Mouse (Mus musculus): ENCODE results near the gene Tmem255b. TPM values are rescaled to one million over a fixed set of nuclear protein-coding genes. Genes with fewer than 3 reads are reported as not detected.
A peak's percentile ranks its signal among the peaks of the same experiment; 100 is the strongest.

The Tmem255b gene
- polyA plus RNA-seq, 1 experiment from 2014 or later: not detected

DNA sequence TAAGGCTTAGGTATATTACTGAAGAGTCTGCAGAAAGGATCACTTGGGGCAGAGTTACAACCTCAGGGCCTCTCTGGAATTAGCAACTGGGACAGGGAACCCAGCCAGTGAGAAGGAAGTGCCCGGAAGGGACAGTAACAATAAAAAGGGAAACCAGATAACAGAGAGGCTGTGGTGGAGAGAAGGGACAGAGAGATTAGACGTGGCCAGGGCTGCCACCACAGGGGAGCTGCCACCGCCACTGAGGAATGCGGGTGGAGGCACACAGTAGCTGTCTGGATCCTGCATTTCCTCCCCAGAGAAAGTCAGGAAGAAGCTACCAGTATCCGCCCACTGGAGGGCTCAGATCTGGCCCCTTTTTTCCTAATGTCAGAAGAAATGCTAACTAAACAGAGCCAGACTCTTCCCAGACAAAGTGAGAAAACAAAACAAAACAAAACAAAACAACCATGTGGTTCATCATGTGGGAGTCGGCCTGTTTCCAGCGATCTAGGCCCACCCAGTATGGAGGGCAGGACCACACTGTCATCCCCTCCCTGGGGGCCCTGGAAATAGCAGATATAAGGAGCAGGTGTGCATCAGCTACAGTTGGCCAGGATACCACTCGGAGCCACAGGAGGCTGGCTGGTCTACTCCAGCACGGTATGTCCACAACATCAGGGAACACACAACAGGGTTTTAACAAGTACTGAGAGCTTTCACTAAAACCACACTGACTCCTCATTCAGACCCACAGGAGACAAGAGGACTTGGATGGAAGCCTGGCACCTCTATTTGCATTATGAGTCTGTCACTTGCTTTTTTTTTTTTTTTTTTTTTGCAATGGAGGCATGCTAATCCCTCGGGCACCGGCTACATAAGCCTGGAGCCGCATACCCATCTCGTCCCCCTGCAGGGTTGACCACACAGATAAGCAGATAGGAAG is 55.3 kb downstream of the Tmem255b start:
- 0 out of 2 replicates have a peak, but pooled peaks cover 2% of the 10 kb centered on the region for H3K4me1 ChIP-seq (replicated peaks; ENCODE audit: control insufficient read depth, insufficient read depth, low read length)
- no peak overlapping the region for H3K4me2 ChIP-seq (ENCODE audit: low read depth, low read length, severe bottlenecking)
- H3K9ac ChIP-seq (ENCODE audit: low read length): no peak overlapping the region
- H3K4me3 ChIP-seq (ENCODE audit: low read depth, low read length): no peak overlapping the region
- H3K27ac ChIP-seq (ENCODE audit: low read depth, low read length): no peak overlapping the region
- no peaks in the 10 kb centered on the region for H3K9me3 ChIP-seq (ENCODE audit: control insufficient read depth, low read length)
- 47% methylated on average over 13 of the region's 13 CpGs for WGBS
- ATAC-seq (replicated peaks; ENCODE audit: low FRiP score) (no peak), DNase-seq (ENCODE audit: low spot score) (no peak)
- peaks cover 18% of the 10 kb centered on the region for H3K27me3 ChIP-seq (ENCODE audit: control insufficient read depth, insufficient read depth, low read length)
- no peaks in the 10 kb centered on the region for H3K36me3 ChIP-seq (ENCODE audit: control insufficient read depth, insufficient read depth, low read length)

DNA sequence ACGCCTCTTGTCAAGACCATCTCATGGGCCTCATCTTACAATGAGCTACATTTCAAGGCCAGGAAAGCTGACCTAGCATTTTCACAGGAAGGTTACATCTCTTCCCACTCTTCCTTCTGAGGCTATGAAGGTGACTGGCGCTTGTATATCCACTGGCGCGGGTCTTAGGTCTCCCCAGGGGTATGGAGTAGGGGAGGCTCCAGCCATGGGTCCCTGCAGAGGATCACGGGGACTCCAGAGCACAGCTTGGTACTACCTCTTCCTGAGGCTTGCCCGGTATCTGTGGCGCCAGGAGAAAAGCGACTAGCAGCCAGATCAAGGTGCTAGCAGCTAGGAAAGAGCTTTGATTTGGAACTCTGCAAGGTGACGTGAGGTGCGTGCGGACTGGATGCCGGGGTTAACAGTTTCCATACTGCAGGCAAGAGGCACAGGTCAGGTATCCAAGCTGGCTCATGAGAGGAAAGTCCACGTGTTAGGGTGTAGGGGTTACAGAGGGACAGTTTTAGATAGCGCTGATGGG is 56.6 kb downstream of the Tmem255b start:
- no peak overlapping the region for H3K27ac ChIP-seq (ENCODE audit: low read depth, low read length)
- H3K4me2 ChIP-seq (ENCODE audit: low read depth, low read length, severe bottlenecking): no peak overlapping the region
- H3K36me3 ChIP-seq (ENCODE audit: control insufficient read depth, insufficient read depth, low read length): no peaks in the 10 kb centered on the region
- no peak for ATAC-seq (replicated peaks; ENCODE audit: low FRiP score)
- no peak overlapping the region for H3K4me3 ChIP-seq (ENCODE audit: low read depth, low read length)
- H3K9me3 ChIP-seq (ENCODE audit: control insufficient read depth, low read length): no peaks in the 10 kb centered on the region
- H3K9ac ChIP-seq (ENCODE audit: low read length): no peak overlapping the region
- peaks cover 18% of the 10 kb centered on the region for H3K27me3 ChIP-seq (ENCODE audit: control insufficient read depth, insufficient read depth, low read length)
- WGBS: 82% methylated on average over 14 of the region's 14 CpGs
- no peak for DNase-seq (ENCODE audit: low spot score)
- H3K4me1 ChIP-seq (replicated peaks; ENCODE audit: control insufficient read depth, insufficient read depth, low read length): 0 out of 2 replicates have a peak, but pooled peaks cover 2% of the 10 kb centered on the region

DNA sequence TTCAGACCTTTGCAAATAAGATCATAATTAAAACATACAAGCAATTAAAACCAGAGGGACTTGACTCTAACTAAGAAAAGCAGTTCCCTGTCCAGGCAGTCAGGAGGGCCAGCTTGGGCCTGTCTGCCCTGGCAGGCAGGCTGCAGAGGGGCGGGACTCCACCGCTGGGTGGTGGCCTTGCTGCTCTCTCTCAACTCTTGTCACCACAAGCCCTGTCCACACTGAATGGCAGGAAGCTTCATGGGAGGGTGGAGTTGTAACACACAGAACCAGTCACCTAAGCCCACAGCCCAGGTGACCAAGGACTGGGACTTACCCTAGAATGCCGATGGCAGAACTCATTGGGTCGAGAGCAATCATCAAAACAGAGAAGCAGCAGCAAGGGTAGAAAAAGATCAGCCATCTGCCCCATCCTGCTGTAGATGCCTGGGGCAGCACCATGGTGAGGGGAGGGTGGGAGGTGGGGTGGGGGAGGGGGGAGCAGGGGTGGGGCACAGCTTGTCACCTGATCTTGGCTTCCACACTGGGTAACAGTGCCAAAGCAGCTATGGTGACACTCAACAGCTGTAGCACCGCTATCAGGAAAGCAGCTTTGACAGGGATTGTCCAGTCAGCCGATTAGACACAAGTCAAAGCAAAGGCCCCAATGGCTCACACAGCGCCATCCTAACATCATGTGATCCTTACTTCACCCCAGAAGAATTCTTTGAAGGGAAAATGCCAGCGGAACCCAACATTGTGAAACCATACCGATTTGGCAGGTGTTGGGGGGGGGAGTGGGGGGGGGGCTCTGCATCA is 57.4 kb downstream of the Tmem255b start:
- Histone ChIP-seq H3K27ac (ENCODE audit: low read depth, low read length) (no peak overlapping the region), H3K4me1 (replicated peaks; ENCODE audit: control insufficient read depth, insufficient read depth, low read length) (0 out of 2 replicates have a peak, but pooled peaks cover 2% of the 10 kb centered on the region), H3K4me3 (ENCODE audit: low read depth, low read length) (no peak overlapping the region), H3K27me3 (ENCODE audit: control insufficient read depth, insufficient read depth, low read length) (peaks cover 18% of the 10 kb centered on the region), H3K9ac (ENCODE audit: low read length) (no peak overlapping the region), H3K4me2 (ENCODE audit: low read depth, low read length, severe bottlenecking) (no peak overlapping the region), H3K9me3 (ENCODE audit: control insufficient read depth, low read length) (no peaks in the 10 kb centered on the region), H3K36me3 (ENCODE audit: control insufficient read depth, insufficient read depth, low read length) (no peaks in the 10 kb centered on the region)
- DNase-seq (ENCODE audit: low spot score): no peak
- 56% methylated on average over 9 of the region's 9 CpGs for WGBS
- ATAC-seq (replicated peaks; ENCODE audit: low FRiP score): no peak; the same call in 1 of the 2 replicates

DNA sequence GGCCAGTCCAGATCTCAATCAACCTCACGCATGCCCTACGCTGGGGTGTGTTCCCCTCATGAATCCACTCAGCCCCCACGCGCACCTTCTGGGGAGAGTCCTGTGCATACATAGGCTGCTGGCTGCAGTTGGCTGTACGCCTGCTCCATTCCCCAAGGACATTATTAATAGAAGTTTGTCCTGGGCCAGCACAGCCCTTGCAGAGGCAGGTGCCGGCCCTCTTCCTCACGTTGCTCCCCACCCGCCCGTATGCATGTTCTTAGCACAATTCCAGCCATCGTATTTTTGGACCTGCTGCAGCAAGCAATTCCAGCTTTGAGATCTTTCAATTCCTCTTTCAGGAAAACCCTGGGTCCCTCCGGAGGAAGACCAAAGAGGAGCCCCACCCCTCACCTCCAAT is 58.0 kb downstream of the Tmem255b start:
- H3K9ac ChIP-seq (ENCODE audit: low read length): no peak overlapping the region
- 67% methylated on average over 11 of the region's 11 CpGs for WGBS
- H3K9me3 ChIP-seq (ENCODE audit: control insufficient read depth, low read length): no peaks in the 10 kb centered on the region
- H3K4me3 ChIP-seq (ENCODE audit: low read depth, low read length): no peak overlapping the region
- no peak overlapping the region for H3K4me2 ChIP-seq (ENCODE audit: low read depth, low read length, severe bottlenecking)
- H3K27ac ChIP-seq (ENCODE audit: low read depth, low read length): no peak overlapping the region
- ATAC-seq (replicated peaks; ENCODE audit: low FRiP score) (no peak; the same call in 1 of the 2 replicates), DNase-seq (ENCODE audit: low spot score) (no peak)
- no peaks in the 10 kb centered on the region for H3K36me3 ChIP-seq (ENCODE audit: control insufficient read depth, insufficient read depth, low read length)
- H3K4me1 ChIP-seq (replicated peaks; ENCODE audit: control insufficient read depth, insufficient read depth, low read length): 0 out of 2 replicates have a peak, but pooled peaks cover 2% of the 10 kb centered on the region
- peaks cover 18% of the 10 kb centered on the region for H3K27me3 ChIP-seq (ENCODE audit: control insufficient read depth, insufficient read depth, low read length)

DNA sequence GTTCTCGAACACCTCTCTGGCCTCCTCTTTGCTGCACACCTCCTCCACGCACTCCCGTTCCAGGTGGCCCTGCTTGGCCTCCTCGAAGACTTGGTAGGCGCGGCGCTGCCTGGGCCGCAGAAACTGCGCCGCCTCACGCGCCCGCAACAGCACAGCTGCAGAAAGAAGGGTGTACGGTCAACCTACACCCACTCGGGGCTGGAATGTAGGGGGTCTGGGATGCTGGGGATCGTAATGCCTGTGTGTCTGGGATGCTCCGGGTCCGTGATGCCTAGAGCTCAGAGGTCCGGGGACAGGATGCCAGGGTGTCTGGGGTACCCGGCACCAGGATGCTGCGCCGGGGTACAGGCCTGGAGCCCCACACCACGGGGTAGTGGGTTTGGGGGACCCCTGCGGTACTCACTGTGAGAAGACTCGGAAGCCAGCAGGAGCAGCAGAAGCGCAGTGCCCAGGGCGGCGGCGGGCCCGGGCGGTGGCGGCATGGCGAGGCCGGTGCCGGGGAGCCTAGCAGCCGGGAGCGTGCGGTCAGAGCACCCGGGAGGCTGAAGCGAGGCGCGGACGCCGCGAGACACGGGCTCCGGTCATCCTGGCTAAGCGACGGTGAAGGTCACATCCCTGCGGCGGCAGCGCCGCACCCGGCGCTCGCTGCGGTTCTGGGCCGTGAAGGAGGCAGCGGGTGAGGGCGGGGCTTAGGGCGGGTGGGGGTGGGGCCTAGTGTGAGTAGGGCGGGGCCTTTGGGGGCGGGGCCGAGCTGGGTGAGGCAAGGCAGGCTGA is 59.1 kb downstream of the Tmem255b start, which contains the start of gene Gas6:
Gas6 (minus strand) TSS at position 633 of the 774 bp plus-strand sequence.
- H3K9me3 ChIP-seq (ENCODE audit: control insufficient read depth, low read length): no peaks in the 10 kb centered on the region
- 1% methylated on average over 56 of the region's 64 CpGs for WGBS
- H3K27me3 ChIP-seq (ENCODE audit: control insufficient read depth, insufficient read depth, low read length): peaks cover 18% of the 10 kb centered on the region
- H3K36me3 ChIP-seq (ENCODE audit: control insufficient read depth, insufficient read depth, low read length): no peaks in the 10 kb centered on the region
- peak; percentile 79 for ATAC-seq (replicated peaks; ENCODE audit: low FRiP score)
- peak within 1 kb of the TSS; percentile 55 for H3K9ac ChIP-seq (ENCODE audit: low read length)
- H3K4me2 ChIP-seq (ENCODE audit: low read depth, low read length, severe bottlenecking): peak within 1 kb of the TSS; percentile 92
- peak; percentile 86 for DNase-seq (ENCODE audit: low spot score)
- no peak within 1 kb of the TSS for H3K27ac ChIP-seq (ENCODE audit: low read depth, low read length)
- H3K4me1 ChIP-seq (replicated peaks; ENCODE audit: control insufficient read depth, insufficient read depth, low read length): 0 out of 2 replicates have a peak, but pooled peaks cover 2% of the 10 kb centered on the region
- H3K4me3 ChIP-seq (ENCODE audit: low read depth, low read length): peak within 1 kb of the TSS; percentile 50

DNA sequence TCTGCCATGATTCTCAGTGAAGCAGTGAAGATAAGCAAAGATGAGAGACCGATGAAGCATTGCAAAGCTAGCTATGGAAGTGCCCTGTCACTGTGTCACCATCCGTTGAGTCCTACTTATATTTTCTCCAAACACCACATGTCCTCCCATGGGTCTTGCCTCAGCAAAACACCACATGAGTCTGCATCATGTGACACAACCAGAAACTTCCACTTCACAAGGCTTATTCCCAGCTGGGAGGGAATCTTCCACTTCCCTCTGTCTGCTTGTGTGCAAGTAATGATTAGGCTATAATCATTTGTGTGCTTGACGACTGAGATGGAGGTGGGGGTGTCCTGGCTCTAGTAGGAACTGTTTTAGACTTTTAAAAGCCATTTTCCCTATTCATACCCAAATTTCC is 66.2 kb downstream of the Tmem255b start:
- Histone ChIP-seq H3K36me3 (ENCODE audit: control insufficient read depth, insufficient read depth, low read length) (no peaks in the 10 kb centered on the region), H3K4me2 (ENCODE audit: low read depth, low read length, severe bottlenecking) (no peak overlapping the region), H3K4me1 (replicated peaks; ENCODE audit: control insufficient read depth, insufficient read depth, low read length) (no peaks in the 10 kb centered on the region), H3K27me3 (ENCODE audit: control insufficient read depth, insufficient read depth, low read length) (no peaks in the 10 kb centered on the region), H3K9me3 (ENCODE audit: control insufficient read depth, low read length) (no peaks in the 10 kb centered on the region), H3K9ac (ENCODE audit: low read length) (no peak overlapping the region), H3K27ac (ENCODE audit: low read depth, low read length) (no peak overlapping the region), H3K4me3 (ENCODE audit: low read depth, low read length) (no peak overlapping the region)
- DNase-seq (ENCODE audit: low spot score): no peak
- ATAC-seq (replicated peaks; ENCODE audit: low FRiP score): no peak
- 87% methylated on average over 3 of the region's 3 CpGs for WGBS

DNA sequence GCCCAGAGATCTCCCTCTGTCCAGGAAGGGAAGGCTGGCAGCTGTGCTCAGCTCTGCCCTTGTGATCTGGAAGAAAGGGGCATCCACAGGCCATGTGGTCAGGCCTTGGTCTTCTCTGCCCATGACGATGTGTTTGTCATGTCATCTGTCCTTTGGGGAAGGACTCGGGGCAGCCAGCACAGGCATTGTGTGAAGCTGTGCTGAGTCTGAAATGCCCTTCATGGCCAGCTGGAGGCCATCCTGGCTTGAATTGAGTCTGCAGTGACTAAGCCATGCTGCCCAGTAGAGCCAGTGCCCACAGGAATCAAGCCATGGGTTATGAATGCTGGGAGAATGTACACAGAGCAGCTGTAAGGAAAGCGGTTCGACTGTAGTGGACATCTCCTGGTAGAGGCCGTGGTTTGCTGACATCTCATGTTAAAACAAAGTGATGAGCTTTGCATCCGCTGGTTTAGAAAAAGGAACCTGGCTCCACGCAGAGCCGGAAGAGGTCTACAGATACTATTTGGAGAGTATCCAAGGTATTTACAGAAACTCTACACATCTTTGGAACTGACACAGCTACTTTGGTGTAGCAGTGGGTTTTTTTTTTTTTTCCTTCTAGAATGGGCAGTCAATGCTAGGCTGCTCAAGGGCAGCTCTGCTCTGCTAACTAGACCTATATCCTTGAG is 69.1 kb downstream of the Tmem255b start:
- no peak overlapping the region for H3K27ac ChIP-seq (ENCODE audit: low read depth, low read length)
- no peak overlapping the region for H3K9ac ChIP-seq (ENCODE audit: low read length)
- no peaks in the 10 kb centered on the region for H3K27me3 ChIP-seq (ENCODE audit: control insufficient read depth, insufficient read depth, low read length)
- H3K36me3 ChIP-seq (ENCODE audit: control insufficient read depth, insufficient read depth, low read length): no peaks in the 10 kb centered on the region
- no peaks in the 10 kb centered on the region for H3K4me1 ChIP-seq (replicated peaks; ENCODE audit: control insufficient read depth, insufficient read depth, low read length)
- DNase-seq (ENCODE audit: low spot score) (no peak), ATAC-seq (replicated peaks; ENCODE audit: low FRiP score) (no peak)
- H3K9me3 ChIP-seq (ENCODE audit: control insufficient read depth, low read length): no peaks in the 10 kb centered on the region
- H3K4me3 ChIP-seq (ENCODE audit: low read depth, low read length): no peak overlapping the region
- no peak overlapping the region for H3K4me2 ChIP-seq (ENCODE audit: low read depth, low read length, severe bottlenecking)
- WGBS: 87% methylated on average over 8 of the region's 8 CpGs
